Mouse (Mus musculus) stomach, embryonic 14.5 days (tissue): ENCODE results near the gene Syn3. TPM values are rescaled to one million over a fixed set of nuclear protein-coding genes. Genes with fewer than 3 reads are reported as not detected.

Source experiments
- ATAC-seq: fragments of 200-750 bp; cut with Nextera tagmentation; 2 replicates; pipeline ENCODE4 v1.8.0; 2017; ENCODE audit warnings: low read depth, moderate TSS enrichment; ENCODE audit not compliant: insufficient number of reproducible peaks, insufficient read depth, low FRiP score
- H3K27ac ChIP-seq: fragments of 300-500 bp; sonication (generic); 2 replicates; pipeline ENCODE4 v1.5.1; 2014; ENCODE audit warnings: mild to moderate bottlenecking, low read length, moderate library complexity, mixed read lengths
- H3K27me3 ChIP-seq: fragments of 300-500 bp; sonication (generic); 2 replicates; pipeline ENCODE4 v1.6.1; 2014; ENCODE audit warnings: low read length, control low read depth, mixed read lengths; ENCODE audit not compliant: control insufficient read depth, insufficient read depth
- H3K36me3 ChIP-seq: fragments of 300-500 bp; sonication (generic); 2 replicates; pipeline ENCODE4 v1.6.1; 2014; ENCODE audit warnings: mild to moderate bottlenecking, control low read depth, low read length, moderate library complexity, mixed read lengths; ENCODE audit not compliant: control insufficient read depth, insufficient read depth
- H3K4me1 ChIP-seq: fragments of 300-500 bp; sonication (generic); 2 replicates; pipeline ENCODE4 v1.6.1; 2014; ENCODE audit warnings: low read length, control low read depth, mixed read lengths; ENCODE audit not compliant: control insufficient read depth, insufficient read depth
- H3K4me2 ChIP-seq: fragments of 300-500 bp; sonication (generic); replicated peaks from 2 replicates; pipeline ENCODE4 v1.6.1; 2014; ENCODE audit warnings: low read depth, low read length, control low read depth
- H3K4me3 ChIP-seq: fragments of 300-500 bp; sonication (generic); 2 replicates; pipeline ENCODE4 v1.5.1; 2014; ENCODE audit warnings: low read depth, low read length, control low read depth
- H3K9ac ChIP-seq: fragments of 300-500 bp; sonication (generic); replicated peaks from 2 replicates; pipeline ENCODE4 v1.6.1; 2014; ENCODE audit warnings: low read depth, mild to moderate bottlenecking, control low read depth, low read length, moderate library complexity, mixed read lengths
- H3K9me3 ChIP-seq: fragments of 300-500 bp; sonication (generic); 2 replicates; pipeline ENCODE4 v1.6.1; 2016; ENCODE audit warnings: low read depth, low read length, control low read depth; ENCODE audit not compliant: control insufficient read depth
- WGBS: fragments of 180-500 bp; shearing (Covaris S2); extraction: QIAGEN DNeasy Blood & Tissue Kit; methylation state at CpG from one replicate; pipeline ENCODE4 v1.1.7; 2014; 5-methylcytosine and 5-hydroxymethylcytosine counted together
- polyA plus RNA-seq: library from polyadenylated mRNA; unstranded; fragments of >200 nt; fragmentation: Nextera tagmentation; extraction: Ambion mirVana; gene quantifications from 2 replicates; pipeline ENCODE4 v1.2.1, GENCODE M21; 2014

Syn3 gene
- polyA plus RNA-seq, 1 experiment from 2014 or later, result 5.8 TPM

GRCm38 (mm10) chr10:86290109-86290771 lies 208.5 kb downstream of the Syn3 start:
- Histone ChIP-seq H3K9me3 (no peaks in the 10 kb centered on the region), H3K4me2 (no peak overlapping the region), H3K36me3 (no peaks in the 10 kb centered on the region), H3K9ac (no peak overlapping the region), H3K27me3 (no peaks in the 10 kb centered on the region), H3K4me3 (no peak overlapping the region), H3K27ac (no peak overlapping the region), H3K4me1 (no peaks in the 10 kb centered on the region)
- WGBS, result 59% methylated on average over 8 of the region's 8 CpGs
- ATAC-seq, result no peak

GRCm38 (mm10) chr10:86286508-86286907 lies 212.2 kb downstream of the Syn3 start:
- Histone ChIP-seq H3K27me3 (no peaks in the 10 kb centered on the region), H3K4me2 (no peak overlapping the region), H3K9ac (no peak overlapping the region), H3K4me3 (no peak overlapping the region), H3K4me1 (no peaks in the 10 kb centered on the region), H3K27ac (no peak overlapping the region), H3K9me3 (no peaks in the 10 kb centered on the region), H3K36me3 (no peaks in the 10 kb centered on the region)
- no peak for ATAC-seq
- WGBS, result 90% methylated on average over 7 of the region's 7 CpGs

- H3K27ac ChIP-seq, result no peak overlapping the region
- no peak overlapping the region for H3K9ac ChIP-seq
- H3K36me3 ChIP-seq, result no peaks in the 10 kb centered on the region
- H3K9me3 ChIP-seq, result no peaks in the 10 kb centered on the region
- no peak for ATAC-seq
- WGBS, result 92% methylated on average over 8 of the region's 8 CpGs
- H3K27me3 ChIP-seq, result no peaks in the 10 kb centered on the region
- H3K4me1 ChIP-seq, result no peaks in the 10 kb centered on the region
- no peak overlapping the region for H3K4me3 ChIP-seq
- no peak overlapping the region for H3K4me2 ChIP-seq
These were observed 217.5 kb downstream of the Syn3 start for GRCm38 (mm10) chr10:86281238-86281637.

- Histone ChIP-seq H3K9ac (no peak overlapping the region), H3K4me1 (no peaks in the 10 kb centered on the region), H3K4me2 (no peak overlapping the region), H3K27me3 (no peaks in the 10 kb centered on the region), H3K4me3 (no peak overlapping the region), H3K36me3 (no peaks in the 10 kb centered on the region), H3K27ac (no peak overlapping the region), H3K9me3 (no peaks in the 10 kb centered on the region)
- 88% methylated on average over 7 of the region's 7 CpGs for WGBS
- no peak for ATAC-seq
These were observed 219.0 kb downstream of the Syn3 start for GRCm38 (mm10) chr10:86279579-86280168.

GRCm38 (mm10) chr10:86278481-86278880 lies 220.2 kb downstream of the Syn3 start:
- Histone ChIP-seq H3K4me2 (no peak overlapping the region), H3K27ac (no peak overlapping the region), H3K4me1 (no peaks in the 10 kb centered on the region), H3K36me3 (no peaks in the 10 kb centered on the region), H3K27me3 (no peaks in the 10 kb centered on the region), H3K9ac (no peak overlapping the region), H3K4me3 (no peak overlapping the region), H3K9me3 (no peaks in the 10 kb centered on the region)
- ATAC-seq, result no peak
- WGBS, result 77% methylated on average over 2 of the region's 2 CpGs

- Histone ChIP-seq H3K4me1 (no peaks in the 10 kb centered on the region), H3K27ac (no peak overlapping the region), H3K36me3 (no peaks in the 10 kb centered on the region), H3K4me2 (no peak overlapping the region), H3K4me3 (no peak overlapping the region), H3K9me3 (no peaks in the 10 kb centered on the region), H3K27me3 (no peaks in the 10 kb centered on the region), H3K9ac (no peak overlapping the region)
- WGBS, result 85% methylated on average over 5 of the region's 5 CpGs
- ATAC-seq, result no peak
These were observed 221.4 kb downstream of the Syn3 start for GRCm38 (mm10) chr10:86277327-86277726.

- Histone ChIP-seq H3K9ac (no peak overlapping the region), H3K36me3 (no peaks in the 10 kb centered on the region), H3K4me2 (no peak overlapping the region), H3K27ac (no peak overlapping the region), H3K4me1 (no peaks in the 10 kb centered on the region), H3K4me3 (no peak overlapping the region), H3K27me3 (no peaks in the 10 kb centered on the region), H3K9me3 (no peaks in the 10 kb centered on the region)
- ATAC-seq, result no peak
- WGBS, result 92% methylated on average over 5 of the region's 5 CpGs
These were observed 223.1 kb downstream of the Syn3 start for GRCm38 (mm10) chr10:86275585-86275984.

- Histone ChIP-seq H3K9me3 (no peaks in the 10 kb centered on the region), H3K4me3 (no peak overlapping the region), H3K36me3 (no peaks in the 10 kb centered on the region), H3K27ac (0 out of 2 replicates have a peak overlapping the region, but pooled peaks have one; percentile 21), H3K9ac (no peak overlapping the region), H3K4me1 (no peaks in the 10 kb centered on the region), H3K27me3 (no peaks in the 10 kb centered on the region), H3K4me2 (no peak overlapping the region)
- WGBS, result 68% methylated on average over 19 of the region's 19 CpGs
- ATAC-seq, result no peak
These were observed 225.1 kb downstream of the Syn3 start for GRCm38 (mm10) chr10:86273410-86274191.
